Mouse (Mus musculus) limb, embryonic 11.5 days (tissue): ENCODE measurements around the gene Tuba8. TPM values are rescaled to one million over a fixed set of nuclear protein-coding genes. Genes with fewer than 3 reads are reported as not detected.

Source experiments
- ATAC-seq: fragments of 200-750 bp; cut with Nextera tagmentation; 2 replicates; pipeline ENCODE4 v1.8.0; 2017; ENCODE audit warnings: low read depth; ENCODE audit not compliant: insufficient number of reproducible peaks, low FRiP score, low TSS enrichment
- DNase-seq: peaks from one replicate; pipeline ENCODE4 v3.0.0-alpha.2; 2015; ENCODE audit warnings: low spot score
- H3K27ac ChIP-seq: fragments of 300-500 bp; sonication (generic); replicated peaks from 2 replicates; pipeline ENCODE4 v1.5.1; 2014; ENCODE audit warnings: low read depth, mild to moderate bottlenecking, low read length
- H3K27me3 ChIP-seq: fragments of 300-500 bp; sonication (generic); 2 replicates; pipeline ENCODE4 v1.6.1; 2014; ENCODE audit warnings: mild to moderate bottlenecking, low read length, mixed read lengths; ENCODE audit not compliant: control insufficient read depth, insufficient read depth
- H3K36me3 ChIP-seq: fragments of 300-500 bp; sonication (generic); 2 replicates; pipeline ENCODE4 v1.6.1; 2014; ENCODE audit warnings: mild to moderate bottlenecking, low read length, moderate library complexity, mixed read lengths; ENCODE audit not compliant: control insufficient read depth, insufficient read depth
- H3K4me1 ChIP-seq: fragments of 300-500 bp; sonication (generic); 2 replicates; pipeline ENCODE4 v1.6.1; 2014; ENCODE audit warnings: low read length, mixed read lengths; ENCODE audit not compliant: control insufficient read depth, insufficient read depth
- H3K4me2 ChIP-seq: fragments of 300-500 bp; sonication (generic); 2 replicates; pipeline ENCODE4 v1.6.1; 2014; ENCODE audit warnings: low read depth, mild to moderate bottlenecking, moderate library complexity; ENCODE audit not compliant: severe bottlenecking
- H3K4me3 ChIP-seq: fragments of 300-500 bp; sonication (generic); 2 replicates; pipeline ENCODE4 v1.5.1; 2014; ENCODE audit warnings: low read depth, low read length
- H3K9ac ChIP-seq: fragments of 300-500 bp; sonication (generic); 2 replicates; pipeline ENCODE4 v1.6.1; 2014; ENCODE audit warnings: mild to moderate bottlenecking, low read length
- H3K9me3 ChIP-seq: fragments of 300-500 bp; sonication (generic); 2 replicates; pipeline ENCODE4 v1.6.1; 2016; ENCODE audit warnings: low read length; ENCODE audit not compliant: control insufficient read depth
- WGBS: fragments of 180-500 bp; shearing (Covaris S2); extraction: QIAGEN DNeasy Blood & Tissue Kit; methylation state at CpG from one replicate; pipeline ENCODE4 v1.1.7; 2014; 5-methylcytosine and 5-hydroxymethylcytosine counted together
- polyA plus RNA-seq: library from polyadenylated mRNA; unstranded; fragments of >200 nt; fragmentation: Nextera tagmentation; extraction: Ambion mirVana; gene quantifications from 2 replicates; pipeline ENCODE4 v1.2.1, GENCODE M21; 2014

Gene Tuba8
- polyA plus RNA-seq, 1 experiment from 2014 or later = 0.63 TPM

GRCm38 (mm10) chr6:121191261-121192009 is 19.1 kb upstream of the Tuba8 start:
- H3K27ac ChIP-seq = no peak overlapping the region
- ATAC-seq = no peak
- no peak overlapping the region for H3K4me3 ChIP-seq
- 80% methylated on average over 11 of the region's 11 CpGs for WGBS
- peaks cover 2% of the 10 kb centered on the region; the same call in 1 of the 2 replicates for H3K36me3 ChIP-seq
- no peaks in the 10 kb centered on the region for H3K27me3 ChIP-seq
- H3K4me2 ChIP-seq = no peak overlapping the region
- H3K9ac ChIP-seq = no peak overlapping the region
- DNase-seq = no peak
- no peaks in the 10 kb centered on the region for H3K9me3 ChIP-seq
- peaks cover 8% of the 10 kb centered on the region; the same call in 1 of the 2 replicates for H3K4me1 ChIP-seq

- H3K27ac ChIP-seq = no peak overlapping the region
- H3K27me3 ChIP-seq = no peaks in the 10 kb centered on the region
- H3K36me3 ChIP-seq = no peaks in the 10 kb centered on the region
- H3K9ac ChIP-seq = no peak overlapping the region
- DNase-seq = no peak
- H3K4me2 ChIP-seq = no peak overlapping the region
- peaks cover 12% of the 10 kb centered on the region; the same call in 1 of the 2 replicates for H3K4me1 ChIP-seq
- no peak for ATAC-seq
- no peak overlapping the region for H3K4me3 ChIP-seq
- H3K9me3 ChIP-seq = no peaks in the 10 kb centered on the region
- WGBS = 25% methylated on average over 13 of the region's 13 CpGs
Observed at GRCm38 (mm10) chr6:121194061-121194955, 16.2 kb upstream of the Tuba8 start.

GRCm38 (mm10) chr6:121194956-121195731 is 15.4 kb upstream of the Tuba8 start:
- 72% methylated on average over 14 of the region's 14 CpGs for WGBS
- H3K27ac ChIP-seq = no peak overlapping the region

GRCm38 (mm10) chr6:121197807-121198365 is 12.6 kb upstream of the Tuba8 start:
- Histone ChIP-seq H3K9ac (peak overlapping the region; percentile 9; the same call in 1 of the 2 replicates), H3K27ac (0 out of 2 replicates have a peak overlapping the region, but pooled peaks have one; percentile 42), H3K4me1 (peaks cover 12% of the 10 kb centered on the region; the same call in 1 of the 2 replicates), H3K27me3 (no peaks in the 10 kb centered on the region), H3K4me2 (no peak overlapping the region), H3K36me3 (no peaks in the 10 kb centered on the region), H3K4me3 (no peak overlapping the region), H3K9me3 (no peaks in the 10 kb centered on the region)
- ATAC-seq (no peak), DNase-seq (peak; percentile 70)
- 6% methylated on average over 9 of the region's 9 CpGs for WGBS

More at GRCm38 (mm10) chr6:121194956-121195731, 15.4 kb upstream of the Tuba8 start:
- H3K27me3 ChIP-seq = no peaks in the 10 kb centered on the region
- H3K36me3 ChIP-seq = no peaks in the 10 kb centered on the region
- H3K4me3 ChIP-seq = no peak overlapping the region
- H3K9ac ChIP-seq = no peak overlapping the region
- DNase-seq = no peak
- ATAC-seq = no peak
- H3K4me1 ChIP-seq = peaks cover 12% of the 10 kb centered on the region; the same call in 1 of the 2 replicates
- no peaks in the 10 kb centered on the region for H3K9me3 ChIP-seq
- H3K4me2 ChIP-seq = no peak overlapping the region

- ATAC-seq (no peak), DNase-seq (no peak)
- no peaks in the 10 kb centered on the region for H3K9me3 ChIP-seq
Observed at GRCm38 (mm10) chr6:121200458-121200857, 10.0 kb upstream of the Tuba8 start.

GRCm38 (mm10) chr6:121202026-121202425 is 8.5 kb upstream of the Tuba8 start:
- Histone ChIP-seq H3K36me3 (no peaks in the 10 kb centered on the region), H3K27ac (no peak overlapping the region), H3K4me2 (no peak overlapping the region), H3K27me3 (no peaks in the 10 kb centered on the region), H3K4me3 (no peak overlapping the region), H3K9me3 (no peaks in the 10 kb centered on the region), H3K9ac (no peak overlapping the region), H3K4me1 (peaks cover 5% of the 10 kb centered on the region; the same call in 1 of the 2 replicates)
- DNase-seq (no peak), ATAC-seq (no peak)
- WGBS = 53% methylated on average over 5 of the region's 5 CpGs

More at GRCm38 (mm10) chr6:121200458-121200857, 10.0 kb upstream of the Tuba8 start:
- WGBS = 78% methylated on average over 4 of the region's 4 CpGs
- Histone ChIP-seq H3K36me3 (no peaks in the 10 kb centered on the region), H3K4me3 (no peak overlapping the region), H3K4me1 (peaks cover 5% of the 10 kb centered on the region; the same call in 1 of the 2 replicates), H3K9ac (no peak overlapping the region), H3K27ac (no peak overlapping the region), H3K27me3 (no peaks in the 10 kb centered on the region), H3K4me2 (no peak overlapping the region)

GRCm38 (mm10) chr6:121206481-121206880 is 4.0 kb upstream of the Tuba8 start:
- no peaks in the 10 kb centered on the region for H3K36me3 ChIP-seq
- H3K4me1 ChIP-seq = peaks cover 13% of the 10 kb centered on the region; the same call in 1 of the 2 replicates
- H3K27ac ChIP-seq = no peak overlapping the region
- H3K4me3 ChIP-seq = no peak overlapping the region
- no peak for ATAC-seq
- no peak overlapping the region; the same call in 1 of the 2 replicates for H3K4me2 ChIP-seq
- no peak for DNase-seq
- no peaks in the 10 kb centered on the region for H3K9me3 ChIP-seq
- H3K9ac ChIP-seq = no peak overlapping the region
- WGBS = 85% methylated on average over 5 of the region's 5 CpGs
- peaks cover 21% of the 10 kb centered on the region for H3K27me3 ChIP-seq
